In genomic region chr5:44629034-44629625, GRCm38 (mm10) we compare ENCODE assay signal across 16 mouse cellular contexts.
DNase-seq lines count a peak whose midpoint lies in the region; ATAC-seq lines count a peak whose summit lies in the region.
"Had no signal": no experiment of that assay in that cellular context is flagged by ENCODE, and none has a peak within 500 bp of the region (broad histone marks: within the 10 kb centered on the region; RNA-seq: fewer than 3 reads in every experiment).

No protein-coding gene starts in this region.

- no peaks in the 10 kb centered on the region for H3K4me1 ChIP-seq in forebrain, embryonic 16.5 days (replicated peaks; ENCODE audit: control insufficient read depth, insufficient read depth, low read length)
- H3K4me1 ChIP-seq in neural tube, embryonic 13.5 days (replicated peaks): peaks cover 30% of the 10 kb centered on the region
- H3K4me1 ChIP-seq: embryonic facial prominence, embryonic 13.5 days; heart, embryonic 15.5 days had no signal

- intact Hi-C loops in gastrocnemius, postnatal 36 days (cut with DNase I): no loop called here

- no peaks in the 10 kb centered on the region for H3K36me3 ChIP-seq in forebrain, embryonic 16.5 days (ENCODE audit: control insufficient read depth, insufficient read depth)
- H3K36me3 ChIP-seq in neural tube, embryonic 13.5 days: no peaks in the 10 kb centered on the region
- H3K36me3 ChIP-seq: embryonic facial prominence, embryonic 13.5 days; heart, embryonic 15.5 days; kidney, embryonic 15.5 days had no signal

- no peaks in the 10 kb centered on the region for H3K27me3 ChIP-seq in forebrain, embryonic 16.5 days (replicated peaks; ENCODE audit: control insufficient read depth, insufficient read depth, low read length)
- no peaks in the 10 kb centered on the region for H3K27me3 ChIP-seq in neural tube, embryonic 13.5 days
- H3K27me3 ChIP-seq: embryonic facial prominence, embryonic 13.5 days; heart, embryonic 15.5 days; kidney, embryonic 15.5 days had no signal

- no peak overlapping the region for H3K9ac ChIP-seq in forebrain, embryonic 16.5 days (replicated peaks; ENCODE audit: low read depth, low read length)
- H3K9ac ChIP-seq in neural tube, embryonic 13.5 days: no peak overlapping the region
- H3K9ac ChIP-seq: embryonic facial prominence, embryonic 13.5 days; heart, embryonic 15.5 days; kidney, embryonic 15.5 days had no signal

- DNase-seq in embryo, embryonic 11 days: peak; percentile 52
- peak; percentile 39 for DNase-seq in mesoderm, embryonic 11.5 days (ENCODE audit: low read depth, low spot score)
- no peak for DNase-seq in gastrocnemius, postnatal 36 days
- DNase-seq in testis, postnatal 14 days (ENCODE audit: low spot score): no peak
- DNase-seq in adipocyte (ENCODE audit: low spot score): no peak
- DNase-seq: cerebellum, adult 2 months; layer of hippocampus, adult 9-11 months; liver; lung, adult 2 months; right cerebral cortex, postnatal 14 days; thymus, postnatal 14 days had no signal

- peak; percentile 80 for ATAC-seq in forebrain, embryonic 16.5 days
- ATAC-seq in neural tube, embryonic 13.5 days (ENCODE audit: low read depth): peak; percentile 58; the same call in 1 of the 2 replicates

- no peak overlapping the region for H3K4me3 ChIP-seq in forebrain, embryonic 16.5 days (replicated peaks; ENCODE audit: low read length)
- no peak overlapping the region for H3K4me3 ChIP-seq in neural tube, embryonic 13.5 days
- H3K4me3 ChIP-seq: embryonic facial prominence, embryonic 13.5 days; heart, embryonic 15.5 days; kidney, embryonic 15.5 days had no signal

- H3K27ac ChIP-seq in forebrain, embryonic 16.5 days (ENCODE audit: low read length): no peak overlapping the region
- peak overlapping the region; percentile 23; the same call in 1 of the 2 replicates for H3K27ac ChIP-seq in neural tube, embryonic 13.5 days (replicated peaks)
- H3K27ac ChIP-seq: embryonic facial prominence, embryonic 13.5 days; heart, embryonic 15.5 days; kidney, embryonic 15.5 days had no signal

- 56% methylated on average over 3 of the region's 3 CpGs for WGBS in forebrain, embryonic 16.5 days
- 44% methylated on average over 3 of the region's 3 CpGs for WGBS in neural tube, embryonic 13.5 days

- no peaks in the 10 kb centered on the region for H3K9me3 ChIP-seq in forebrain, embryonic 16.5 days (ENCODE audit: control insufficient read depth, low read length)
- no peaks in the 10 kb centered on the region for H3K9me3 ChIP-seq in neural tube, embryonic 13.5 days
- H3K9me3 ChIP-seq: embryonic facial prominence, embryonic 13.5 days; heart, embryonic 15.5 days; kidney, embryonic 15.5 days had no signal

- no peak overlapping the region for H3K4me2 ChIP-seq in forebrain, embryonic 16.5 days (ENCODE audit: low read length)
- no peak overlapping the region for H3K4me2 ChIP-seq in neural tube, embryonic 13.5 days
- H3K4me2 ChIP-seq: embryonic facial prominence, embryonic 13.5 days; heart, embryonic 15.5 days; kidney, embryonic 15.5 days had no signal

Comparison
In these comparisons a context has a peak if more than half of its experiments do, and no peak if none do; other contexts are left out.
1. DNase-seq: peak in embryo, embryonic 11 days (single experiment) and mesoderm, embryonic 11.5 days (single experiment); none in gastrocnemius, postnatal 36 days (0 of 2), testis, postnatal 14 days (single experiment) and adipocyte (single experiment).